Mouse (Mus musculus) bone marrow, adult 2 months (tissue): ENCODE data around the gene Cpt1a.

Source experiments
- CTCF ChIP-seq: fragments of 200-500 bp; IDR thresholded peaks from 2 replicates; pipeline ENCODE4 v1.5.1; 2011; ENCODE audit warnings: low read length, control low read depth; ENCODE audit not compliant: control insufficient read depth, insufficient read depth
- POLR2A ChIP-seq: fragments of 200-500 bp; IDR thresholded peaks from 2 replicates; pipeline ENCODE4 v1.6.1; 2011; ENCODE audit warnings: low read depth, mild to moderate bottlenecking, control low read depth, low read length, borderline replicate concordance; ENCODE audit not compliant: control insufficient read depth

- no peak for TF ChIP-seq CTCF
- TF ChIP-seq POLR2A, result no peak
Observed at GRCm38 (mm10) chr19:3401504-3401903, 79.4 kb downstream of the Cpt1a start.
